Mouse (Mus musculus) lung, embryonic 14.5 days (tissue): ENCODE results near the gene Cdh1. TPM values are rescaled to one million over a fixed set of nuclear protein-coding genes. Genes with fewer than 3 reads are reported as not detected.
A peak's percentile ranks its signal among the peaks of the same experiment; 100 is the strongest.

ENCODE experiments used
- ATAC-seq: fragments of 200-750 bp; cut with Nextera tagmentation; 2 replicates; pipeline ENCODE4 v1.8.0; 2017; ENCODE audit warnings: mild to moderate bottlenecking, moderate TSS enrichment, moderate library complexity; ENCODE audit not compliant: insufficient read depth
- DNase-seq: peaks from one replicate; pipeline ENCODE4 v3.0.0-alpha.2; 2015
- H3K27ac ChIP-seq: fragments of 300-500 bp; sonication (generic); 2 replicates; pipeline ENCODE4 v1.5.1; 2014; ENCODE audit warnings: low read depth, mild to moderate bottlenecking, moderate library complexity
- H3K27me3 ChIP-seq: fragments of 300-500 bp; sonication (generic); 2 replicates; pipeline ENCODE4 v1.6.1; 2014; ENCODE audit warnings: low read length, control low read depth; ENCODE audit not compliant: insufficient read depth
- H3K36me3 ChIP-seq: fragments of 300-500 bp; sonication (generic); 2 replicates; pipeline ENCODE4 v1.6.1; 2014; ENCODE audit warnings: control low read depth; ENCODE audit not compliant: insufficient read depth
- H3K4me1 ChIP-seq: fragments of 300-500 bp; sonication (generic); 2 replicates; pipeline ENCODE4 v1.6.1; 2014; ENCODE audit warnings: antibody characterized with exemption, control low read depth; ENCODE audit not compliant: insufficient read depth
- H3K4me2 ChIP-seq: fragments of 300-500 bp; sonication (generic); 2 replicates; pipeline ENCODE4 v1.6.1; 2014; ENCODE audit warnings: mild to moderate bottlenecking
- H3K4me3 ChIP-seq: fragments of 300-500 bp; sonication (generic); 2 replicates; pipeline ENCODE4 v1.5.1; 2014; ENCODE audit warnings: low read depth, low read length
- H3K9ac ChIP-seq: fragments of 300-500 bp; sonication (generic); 2 replicates; pipeline ENCODE4 v1.6.1; 2014
- H3K9me3 ChIP-seq: fragments of 300-500 bp; sonication (generic); 2 replicates; pipeline ENCODE4 v1.6.1; 2016; ENCODE audit warnings: low read depth, low read length, control low read depth
- CTCF ChIP-seq: IDR thresholded peaks from 2 replicates; pipeline ENCODE4 v1.5.1; 2016; ENCODE audit warnings: antibody characterized with exemption, low read depth
- WGBS: fragments of 180-500 bp; shearing (Covaris S2); extraction: QIAGEN DNeasy Blood & Tissue Kit; methylation state at CpG from one replicate; pipeline ENCODE4 v1.1.7; 2014; 5-methylcytosine and 5-hydroxymethylcytosine counted together
- polyA plus RNA-seq: library from polyadenylated mRNA; unstranded; fragments of >200 nt; fragmentation: Nextera tagmentation; extraction: Ambion mirVana; gene quantifications from 2 replicates; pipeline ENCODE4 v1.2.1, GENCODE M21; 2014

Cdh1 gene
- polyA plus RNA-seq, 1 experiment from 2014 or later: 85.3 TPM

DNA sequence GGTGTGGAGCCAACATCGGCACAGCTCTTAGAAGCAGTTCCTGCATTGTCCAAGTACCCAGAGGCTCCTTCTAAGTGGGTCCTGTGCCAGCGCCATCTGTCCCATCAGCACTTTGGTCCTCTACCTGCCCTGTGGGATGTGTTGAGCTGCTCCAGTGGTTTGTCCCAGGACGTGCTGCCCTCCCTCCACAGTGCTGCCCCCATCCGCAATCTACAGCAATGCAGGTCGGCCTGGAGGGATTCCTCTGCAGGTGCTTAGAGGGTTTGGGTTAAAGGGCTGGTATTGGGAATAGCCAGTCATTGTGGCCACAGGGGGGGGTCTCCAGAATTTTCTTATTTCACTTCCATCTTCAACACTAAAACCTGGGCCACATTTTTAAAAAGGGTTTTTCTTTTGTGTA lies 28.8 kb downstream of the Cdh1 start:
- no peaks in the 10 kb centered on the region for H3K9me3 ChIP-seq
- H3K36me3 ChIP-seq: no peaks in the 10 kb centered on the region
- ATAC-seq (no peak), DNase-seq (no peak)
- H3K9ac ChIP-seq: no peak overlapping the region
- no peak for TF ChIP-seq CTCF
- H3K27ac ChIP-seq: peak overlapping the region; percentile 65; the same call in 1 of the 2 replicates
- H3K4me3 ChIP-seq: no peak overlapping the region
- H3K4me2 ChIP-seq: no peak overlapping the region
- no peaks in the 10 kb centered on the region for H3K27me3 ChIP-seq
- 54% methylated on average over 5 of the region's 5 CpGs for WGBS
- peaks cover 8% of the 10 kb centered on the region for H3K4me1 ChIP-seq

- no peaks in the 10 kb centered on the region for H3K36me3 ChIP-seq
- H3K9me3 ChIP-seq: no peaks in the 10 kb centered on the region
- DNase-seq (no peak), ATAC-seq (no peak)
- peaks cover 11% of the 10 kb centered on the region for H3K4me1 ChIP-seq
- H3K27me3 ChIP-seq: no peaks in the 10 kb centered on the region
- no peak overlapping the region for H3K4me3 ChIP-seq
- WGBS: 39% methylated on average over 8 of the region's 8 CpGs
- H3K9ac ChIP-seq: no peak overlapping the region
- no peak for TF ChIP-seq CTCF
- H3K27ac ChIP-seq: 0 out of 2 replicates have a peak overlapping the region, but pooled peaks have one; percentile 15
- H3K4me2 ChIP-seq: no peak overlapping the region
These were observed 29.5 kb downstream of the Cdh1 start for GRCm38 (mm10) chr8:106632650-106633049.

GRCm38 (mm10) chr8:106633361-106634158 lies 30.4 kb downstream of the Cdh1 start:
- Histone ChIP-seq H3K27ac (peak overlapping the region; percentile 30; the same call in 1 of the 2 replicates), H3K36me3 (no peaks in the 10 kb centered on the region), H3K27me3 (no peaks in the 10 kb centered on the region), H3K9me3 (no peaks in the 10 kb centered on the region), H3K4me2 (no peak overlapping the region), H3K4me1 (peaks cover 11% of the 10 kb centered on the region), H3K4me3 (no peak overlapping the region), H3K9ac (no peak overlapping the region)
- ATAC-seq (no peak), DNase-seq (no peak)
- 56% methylated on average over 17 of the region's 17 CpGs for WGBS
- no peak for TF ChIP-seq CTCF

DNA sequence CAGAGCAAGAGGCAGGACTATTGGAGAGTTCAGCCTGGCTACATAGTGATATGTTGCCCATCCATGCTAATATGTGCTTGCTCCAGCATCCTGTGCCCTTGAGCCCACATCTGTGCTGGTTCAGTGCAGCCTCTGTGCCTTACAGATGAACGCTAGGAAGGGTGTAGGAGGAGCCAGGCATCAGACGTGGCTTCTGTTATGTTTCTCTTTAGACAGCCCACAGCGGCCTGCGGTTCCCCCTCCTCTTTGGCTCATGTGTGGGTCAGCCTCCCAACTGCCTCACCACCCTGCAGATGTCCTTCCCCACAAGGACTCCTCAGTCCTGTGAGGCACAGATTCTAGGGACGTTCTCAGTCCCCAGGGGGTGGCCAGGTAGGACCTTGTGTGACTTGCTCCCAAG lies 32.1 kb downstream of the Cdh1 start:
- no peak overlapping the region for H3K27ac ChIP-seq
- ATAC-seq (no peak), DNase-seq (no peak)
- TF ChIP-seq CTCF: no peak
- H3K36me3 ChIP-seq: no peaks in the 10 kb centered on the region
- H3K4me1 ChIP-seq: peaks cover 11% of the 10 kb centered on the region; the same call in 1 of the 2 replicates
- H3K4me2 ChIP-seq: no peak overlapping the region
- no peaks in the 10 kb centered on the region for H3K9me3 ChIP-seq
- H3K9ac ChIP-seq: no peak overlapping the region
- 7% methylated on average over 5 of the region's 5 CpGs for WGBS
- H3K4me3 ChIP-seq: no peak overlapping the region
- H3K27me3 ChIP-seq: no peaks in the 10 kb centered on the region

DNA sequence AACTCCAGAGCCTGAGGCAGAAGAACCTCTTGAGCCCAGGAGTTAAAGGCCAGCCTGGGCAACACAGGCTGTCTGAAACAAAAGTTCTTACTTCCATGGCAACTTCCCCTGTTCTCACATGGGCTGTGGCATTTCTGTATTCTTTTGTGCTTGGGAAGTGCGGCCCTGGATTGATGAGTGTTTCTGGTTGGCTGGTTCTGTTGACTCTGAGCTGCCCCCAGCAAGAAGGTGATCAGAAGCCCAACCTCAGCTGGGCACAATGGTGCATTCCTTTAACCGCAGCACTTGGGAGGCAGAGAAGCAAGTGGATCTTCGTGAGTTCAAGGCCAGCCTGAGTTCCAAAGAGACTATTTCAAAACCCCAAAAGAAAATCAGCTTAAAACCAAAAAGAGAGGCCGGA lies 34.3 kb downstream of the Cdh1 start:
- ATAC-seq (no peak), DNase-seq (no peak)
- TF ChIP-seq CTCF: no peak
- peaks cover 11% of the 10 kb centered on the region; the same call in 1 of the 2 replicates for H3K4me1 ChIP-seq
- H3K9me3 ChIP-seq: no peaks in the 10 kb centered on the region
- no peak overlapping the region for H3K9ac ChIP-seq
- H3K36me3 ChIP-seq: no peaks in the 10 kb centered on the region
- WGBS: 69% methylated on average over 4 of the region's 4 CpGs
- peak overlapping the region; percentile 82 for H3K27ac ChIP-seq
- no peak overlapping the region for H3K4me3 ChIP-seq
- H3K27me3 ChIP-seq: no peaks in the 10 kb centered on the region
- H3K4me2 ChIP-seq: no peak overlapping the region

GRCm38 (mm10) chr8:106638768-106639295 lies 35.7 kb downstream of the Cdh1 start:
- Histone ChIP-seq H3K9me3 (no peaks in the 10 kb centered on the region), H3K36me3 (no peaks in the 10 kb centered on the region), H3K9ac (no peak overlapping the region), H3K4me1 (peaks cover 11% of the 10 kb centered on the region; the same call in 1 of the 2 replicates), H3K27me3 (no peaks in the 10 kb centered on the region), H3K4me3 (no peak overlapping the region), H3K27ac (no peak overlapping the region), H3K4me2 (no peak overlapping the region)
- ATAC-seq (no peak), DNase-seq (no peak)
- no peak for TF ChIP-seq CTCF
- WGBS: 76% methylated on average over 7 of the region's 7 CpGs

DNA sequence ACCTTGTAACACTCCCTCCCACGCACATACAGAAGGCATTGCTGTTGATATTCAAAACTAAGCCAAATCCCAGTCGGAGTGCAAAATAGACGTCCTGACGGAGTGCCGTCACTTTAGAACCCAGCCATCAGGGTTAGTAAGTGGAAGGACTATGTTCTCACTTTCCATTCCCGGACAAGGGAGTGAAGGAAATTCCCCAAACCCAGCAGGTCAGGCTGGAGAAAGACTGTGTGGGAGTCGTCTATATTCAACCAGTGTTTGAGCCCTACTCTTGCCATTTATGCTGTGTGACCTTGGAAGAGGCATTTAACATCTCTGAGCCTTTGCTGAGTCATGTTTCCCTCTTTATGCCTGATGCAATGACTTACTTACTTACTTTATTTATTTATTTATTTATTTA lies 37.1 kb downstream of the Cdh1 start:
- Histone ChIP-seq H3K36me3 (no peaks in the 10 kb centered on the region), H3K4me3 (no peak overlapping the region), H3K4me1 (peaks cover 11% of the 10 kb centered on the region; the same call in 1 of the 2 replicates), H3K9me3 (no peaks in the 10 kb centered on the region), H3K9ac (no peak overlapping the region), H3K4me2 (no peak overlapping the region), H3K27me3 (no peaks in the 10 kb centered on the region), H3K27ac (no peak overlapping the region; the same call in 1 of the 2 replicates)
- ATAC-seq: no peak
- no peak for DNase-seq
- no peak for TF ChIP-seq CTCF
- WGBS: 67% methylated on average over 7 of the region's 7 CpGs
